Mouse (Mus musculus) lung, postnatal 0 days (tissue): ENCODE data around the gene Dnpep. TPM values are rescaled to one million over a fixed set of nuclear protein-coding genes. Genes with fewer than 3 reads are reported as not detected.

Experiments used
- ATAC-seq: fragments of 200-750 bp; cut with Nextera tagmentation; 2 replicates; pipeline ENCODE4 v1.8.0; 2017; ENCODE audit warnings: moderate library complexity
- DNase-seq: peaks from one replicate; pipeline ENCODE4 v3.0.0-alpha.2; 2016; ENCODE audit warnings: low spot score
- H3K27ac ChIP-seq: fragments of 300-500 bp; sonication (generic); 2 replicates; pipeline ENCODE4 v1.5.1; 2014; ENCODE audit warnings: antibody characterized with exemption, mild to moderate bottlenecking, low read length, mixed read lengths
- H3K27me3 ChIP-seq: fragments of 300-500 bp; sonication (generic); replicated peaks from 2 replicates; pipeline ENCODE4 v1.6.1; 2014; ENCODE audit warnings: low read length, mixed read lengths; ENCODE audit not compliant: insufficient read depth
- H3K36me3 ChIP-seq: fragments of 300-500 bp; sonication (generic); 2 replicates; pipeline ENCODE4 v1.6.1; 2014; ENCODE audit warnings: low read length, mixed read lengths; ENCODE audit not compliant: insufficient read depth
- H3K4me1 ChIP-seq: fragments of 300-500 bp; sonication (generic); 2 replicates; pipeline ENCODE4 v1.6.1; 2014; ENCODE audit warnings: antibody characterized with exemption, low read depth, low read length, mixed read lengths; ENCODE audit not compliant: insufficient read depth
- H3K4me2 ChIP-seq: fragments of 300-500 bp; sonication (generic); replicated peaks from 2 replicates; pipeline ENCODE4 v1.6.1; 2014; ENCODE audit warnings: low read depth, mild to moderate bottlenecking, low read length, moderate library complexity, mixed read lengths
- H3K4me3 ChIP-seq: fragments of 300-500 bp; sonication (generic); 2 replicates; pipeline ENCODE4 v1.5.1; 2014; ENCODE audit warnings: low read depth, low read length
- H3K9ac ChIP-seq: fragments of 300-500 bp; sonication (generic); replicated peaks from 2 replicates; pipeline ENCODE4 v1.6.1; 2014; ENCODE audit warnings: low read depth, mild to moderate bottlenecking
- H3K9me3 ChIP-seq: fragments of 300-500 bp; sonication (generic); 2 replicates; pipeline ENCODE4 v1.6.1; 2016; ENCODE audit warnings: low read length, mixed read lengths
- CTCF ChIP-seq: IDR thresholded peaks from 2 replicates; pipeline ENCODE4 v1.5.1; 2016; ENCODE audit warnings: antibody characterized with exemption, mild to moderate bottlenecking
- EP300 ChIP-seq: IDR thresholded peaks from 2 replicates; pipeline ENCODE4 v1.6.1; 2016; ENCODE audit warnings: antibody characterized with exemption, mild to moderate bottlenecking, control low read depth
- WGBS: fragments of 180-500 bp; shearing (Covaris S2); extraction: QIAGEN DNeasy Blood & Tissue Kit; methylation state at CpG from one replicate; pipeline ENCODE4 v1.1.7; 2014; 5-methylcytosine and 5-hydroxymethylcytosine counted together
- polyA plus RNA-seq: library from polyadenylated mRNA; unstranded; fragments of >200 nt; fragmentation: Nextera tagmentation; extraction: Ambion mirVana; gene quantifications from 2 replicates; pipeline ENCODE4 v1.2.1, GENCODE M21; 2015

The Dnpep gene
- polyA plus RNA-seq, 1 experiment from 2014 or later: 109 TPM

DNA sequence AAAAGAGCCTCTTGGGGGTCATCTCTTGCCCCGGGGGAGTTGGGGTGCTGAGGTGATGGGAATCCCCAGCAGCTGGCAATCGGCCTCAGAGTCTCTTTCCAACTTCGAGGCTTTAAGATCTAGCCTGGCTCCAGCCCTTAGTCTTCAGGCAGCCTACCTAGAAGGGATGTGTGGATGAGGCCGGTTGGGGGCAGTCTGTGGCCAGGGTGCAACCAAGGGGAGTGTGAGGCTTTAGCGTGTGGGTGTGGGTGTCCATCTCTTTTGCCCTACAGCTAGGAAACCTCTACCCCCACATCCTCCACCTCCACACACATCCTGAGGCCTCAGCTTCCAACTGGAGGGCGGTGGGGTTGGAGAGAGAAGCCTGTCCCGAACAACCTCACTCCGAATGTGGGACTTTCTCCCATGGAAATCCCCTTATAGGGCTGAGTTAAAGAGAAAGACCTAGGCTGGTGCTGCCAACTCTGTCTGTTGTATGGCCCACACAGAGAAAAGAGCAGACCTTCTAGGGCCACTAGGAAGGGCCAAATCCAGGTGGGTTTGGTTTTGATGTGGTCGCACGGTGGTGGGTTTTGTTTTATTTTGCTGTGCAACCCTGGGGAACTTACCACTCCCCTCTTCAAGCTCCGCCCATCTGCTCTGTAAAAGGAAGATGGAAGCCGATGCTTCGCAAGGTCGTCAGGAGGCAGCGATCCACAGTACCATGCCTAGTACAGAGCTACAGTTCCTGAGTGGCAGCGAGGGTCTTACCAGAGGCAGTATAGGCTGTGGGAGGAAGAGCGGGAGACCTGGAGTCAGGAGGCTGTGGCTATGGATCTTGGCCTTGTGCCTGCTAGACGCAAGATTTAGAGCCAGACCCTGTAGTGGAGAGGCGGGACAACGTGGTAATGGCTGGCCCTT, 27.5 kb upstream of the Dnpep start:
- H3K4me2 ChIP-seq: no peak overlapping the region
- H3K27ac ChIP-seq: no peak overlapping the region
- peak; percentile 16; the same call in 1 of the 2 replicates for ATAC-seq
- H3K4me3 ChIP-seq: no peak overlapping the region
- H3K9ac ChIP-seq: no peak overlapping the region
- peak; percentile 21; the same call in 1 of the 2 replicates for TF ChIP-seq CTCF
- no peak for TF ChIP-seq EP300
- no peaks in the 10 kb centered on the region for H3K9me3 ChIP-seq
- 44% methylated on average over 20 of the region's 20 CpGs for WGBS
- no peaks in the 10 kb centered on the region for H3K27me3 ChIP-seq
- DNase-seq: no peak
- 0 out of 2 replicates have a peak, but pooled peaks cover 2% of the 10 kb centered on the region for H3K4me1 ChIP-seq
- no peaks in the 10 kb centered on the region for H3K36me3 ChIP-seq

DNA sequence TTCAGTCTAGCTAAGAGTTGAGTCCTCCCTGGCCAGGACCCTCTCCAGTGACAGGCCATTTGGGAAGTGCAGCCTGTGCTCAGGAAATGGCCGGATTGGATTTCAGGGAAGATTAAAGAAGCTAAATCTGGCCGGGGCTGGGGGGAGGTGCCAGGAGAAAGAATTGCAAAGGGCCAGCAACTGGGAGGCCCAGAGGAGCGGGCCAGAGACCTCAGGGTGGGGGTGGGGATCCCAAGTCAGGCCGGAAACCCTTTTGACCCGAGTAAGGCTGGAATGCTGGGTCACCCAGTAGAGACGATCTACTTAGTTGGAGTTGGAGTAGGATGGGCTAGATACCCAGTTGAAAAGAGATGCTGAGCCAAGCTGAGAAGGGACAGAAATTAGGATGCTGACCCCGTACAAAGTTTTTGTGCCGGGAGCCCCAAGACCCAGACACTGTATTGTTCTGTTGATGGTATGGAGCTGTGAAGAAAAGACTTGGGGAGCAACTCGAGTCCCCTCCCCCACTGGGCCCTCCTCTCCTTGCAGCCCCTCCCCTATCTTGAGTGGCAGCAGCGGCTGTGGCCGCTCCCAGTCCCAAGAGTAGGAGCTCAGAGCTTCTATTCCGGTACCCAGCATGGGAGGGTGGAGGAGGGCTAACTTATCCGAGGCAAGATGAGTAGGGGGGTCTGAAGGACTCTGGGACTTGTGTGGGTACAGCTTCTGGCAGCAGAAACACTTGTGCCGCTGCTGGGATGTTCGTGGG, 26.7 kb upstream of the Dnpep start:
- no peak overlapping the region for H3K4me2 ChIP-seq

DNA sequence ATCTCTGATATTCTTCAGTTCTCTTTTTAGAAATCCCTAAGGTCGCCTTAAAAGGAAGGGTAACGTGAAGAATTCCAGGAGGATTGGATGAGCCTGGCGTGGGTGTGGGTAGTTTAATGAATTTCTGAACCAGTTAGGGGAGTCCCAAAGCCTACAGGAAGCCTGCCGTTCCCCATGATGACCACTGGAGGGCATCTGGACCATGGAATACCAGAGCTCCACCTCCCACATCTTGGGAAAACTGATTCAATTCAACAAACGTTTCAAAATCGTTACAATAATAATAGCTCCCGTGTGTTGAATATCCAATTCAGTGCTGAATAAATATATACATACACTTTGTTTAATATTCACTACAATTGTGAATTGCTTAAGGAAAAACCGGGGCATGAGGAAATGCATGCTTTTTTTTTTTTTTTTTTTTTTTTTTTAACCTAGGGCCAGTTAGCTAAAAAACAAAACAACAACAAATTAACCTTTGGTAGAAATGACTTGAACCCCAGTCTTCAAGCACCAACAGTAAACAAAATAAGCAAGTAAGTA, 25.2 kb upstream of the Dnpep start:
- WGBS: under 1% methylated on average over 8 of the region's 8 CpGs
- ATAC-seq: 0 out of 2 replicates have a peak, but pooled peaks have one; percentile 29

More for the DNA sequence above, 26.7 kb upstream of the Dnpep start:
- H3K27ac ChIP-seq: peak overlapping the region; percentile 55
- ATAC-seq (peak; percentile 65), DNase-seq (peak; percentile 25)
- H3K9ac ChIP-seq: no peak overlapping the region
- TF ChIP-seq EP300: 0 out of 2 replicates have a peak, but pooled peaks have one; percentile 8
- TF ChIP-seq CTCF: no peak
- no peaks in the 10 kb centered on the region for H3K36me3 ChIP-seq
- H3K4me3 ChIP-seq: no peak overlapping the region
- H3K4me1 ChIP-seq: 0 out of 2 replicates have a peak, but pooled peaks cover 2% of the 10 kb centered on the region
- no peaks in the 10 kb centered on the region for H3K9me3 ChIP-seq
- H3K27me3 ChIP-seq: no peaks in the 10 kb centered on the region
- 8% methylated on average over 15 of the region's 15 CpGs for WGBS

DNA sequence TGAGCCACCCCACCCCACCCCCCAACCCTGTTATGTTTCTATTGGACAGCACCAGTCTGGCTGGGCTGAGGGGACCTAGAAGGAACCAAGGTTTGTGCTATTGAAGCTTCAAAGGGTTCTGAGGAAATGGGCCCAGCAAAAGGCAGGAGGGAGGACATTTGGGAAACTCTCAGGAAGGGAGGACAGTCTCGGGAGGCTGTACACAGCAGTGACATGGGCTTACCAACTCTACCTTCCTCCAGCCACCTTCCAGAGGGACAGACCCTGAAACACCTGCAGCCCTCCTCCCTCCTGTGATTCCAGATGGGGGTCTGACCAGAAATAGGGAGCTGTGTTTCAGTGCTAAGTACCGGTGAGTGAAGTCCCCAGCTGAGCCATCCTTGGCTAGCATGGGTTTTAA, 22.7 kb upstream of the Dnpep start:
- 73% methylated on average over 2 of the region's 2 CpGs for WGBS
- Histone ChIP-seq H3K36me3 (no peaks in the 10 kb centered on the region), H3K27ac (no peak overlapping the region), H3K9me3 (no peaks in the 10 kb centered on the region), H3K4me2 (no peak overlapping the region), H3K4me1 (peaks cover 9% of the 10 kb centered on the region), H3K9ac (no peak overlapping the region), H3K4me3 (no peak overlapping the region), H3K27me3 (no peaks in the 10 kb centered on the region)
- TF ChIP-seq CTCF (no peak), EP300 (no peak)
- DNase-seq (no peak), ATAC-seq (no peak)

More for the DNA sequence above, 25.2 kb upstream of the Dnpep start:
- H3K4me1 ChIP-seq: peaks cover 6% of the 10 kb centered on the region
- no peak overlapping the region for H3K4me2 ChIP-seq
- no peak overlapping the region for H3K9ac ChIP-seq
- no peaks in the 10 kb centered on the region for H3K36me3 ChIP-seq
- H3K27ac ChIP-seq: no peak overlapping the region
- TF ChIP-seq CTCF (peak; percentile 92), EP300 (no peak)
- no peak overlapping the region for H3K4me3 ChIP-seq
- no peaks in the 10 kb centered on the region for H3K9me3 ChIP-seq
- DNase-seq: peak; percentile 83
- no peaks in the 10 kb centered on the region for H3K27me3 ChIP-seq

DNA sequence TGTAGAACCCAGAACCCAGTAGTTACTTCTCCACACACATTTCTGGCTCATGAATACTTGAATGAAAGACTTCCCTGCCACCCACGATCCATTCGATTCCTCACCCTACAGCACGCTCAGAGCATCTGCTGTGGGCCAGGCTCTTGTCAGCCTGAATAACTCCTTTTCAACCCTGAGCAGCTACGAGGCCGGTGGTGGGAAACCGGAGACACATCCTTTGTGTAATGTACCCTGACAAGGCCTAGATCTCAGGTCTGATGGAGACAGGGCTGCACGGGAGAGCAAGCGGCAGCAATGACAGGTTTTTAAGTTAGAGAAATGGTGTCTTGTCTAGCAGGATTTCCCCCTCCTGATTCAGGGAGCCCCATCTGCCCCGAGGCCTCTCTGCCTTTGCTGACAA, 21.5 kb upstream of the Dnpep start:
- H3K4me1 ChIP-seq: peaks cover 7% of the 10 kb centered on the region
- 53% methylated on average over 9 of the region's 9 CpGs for WGBS
- no peaks in the 10 kb centered on the region for H3K27me3 ChIP-seq
- no peaks in the 10 kb centered on the region for H3K36me3 ChIP-seq
- no peak overlapping the region for H3K4me2 ChIP-seq
- DNase-seq: no peak
- TF ChIP-seq EP300 (no peak), CTCF (no peak)
- no peak for ATAC-seq
- H3K27ac ChIP-seq: no peak overlapping the region
- H3K4me3 ChIP-seq: no peak overlapping the region
- H3K9me3 ChIP-seq: no peaks in the 10 kb centered on the region
- no peak overlapping the region for H3K9ac ChIP-seq
